Mouse (Mus musculus) limb, embryonic 10.5 days (tissue): Measurements from ENCODE around the gene Parp3. TPM values are rescaled to one million over a fixed set of nuclear protein-coding genes. Genes with fewer than 3 reads are reported as not detected.
A peak's percentile ranks its signal among the peaks of the same experiment; 100 is the strongest.

Experiments used
- DNase-seq: peaks from one replicate; pipeline ENCODE4 v3.0.0-alpha.2; 2017; ENCODE audit warnings: low spot score
- H3K27ac ChIP-seq: fragments of 300-500 bp; sonication (generic); 2 replicates; pipeline ENCODE4 v1.5.1; 2016; ENCODE audit warnings: mild to moderate bottlenecking
- H3K27me3 ChIP-seq: fragments of 300-500 bp; sonication (generic); 2 replicates; pipeline ENCODE4 v1.6.1; 2016; ENCODE audit warnings: low read depth, mild to moderate bottlenecking; ENCODE audit not compliant: poor library complexity, severe bottlenecking
- H3K36me3 ChIP-seq: fragments of 300-500 bp; sonication (generic); 2 replicates; pipeline ENCODE4 v1.6.1; 2016; ENCODE audit warnings: mild to moderate bottlenecking, moderate library complexity
- H3K4me1 ChIP-seq: fragments of 300-500 bp; sonication (generic); 2 replicates; pipeline ENCODE4 v1.6.1; 2016
- H3K4me3 ChIP-seq: fragments of 300-500 bp; sonication (generic); 2 replicates; pipeline ENCODE4 v1.5.1; 2016; ENCODE audit warnings: mild to moderate bottlenecking, moderate library complexity
- H3K9me3 ChIP-seq: fragments of 300-500 bp; sonication (generic); replicated peaks from 2 replicates; pipeline ENCODE4 v1.6.1; 2016; ENCODE audit warnings: mild to moderate bottlenecking
- WGBS: fragments of 180-500 bp; shearing (Covaris S2); methylation state at CpG from one replicate; pipeline ENCODE4 v1.1.7; 2016; 5-methylcytosine and 5-hydroxymethylcytosine counted together
- polyA plus RNA-seq: library from polyadenylated mRNA; unstranded; fragments of >200 nt; fragmentation: Nextera tagmentation; extraction: Ambion mirVana; gene quantifications from 2 replicates; pipeline ENCODE4 v1.2.1, GENCODE M21; 2016

Parp3 gene
- polyA plus RNA-seq, 1 experiment from 2014 or later, result 2.3 TPM

DNA sequence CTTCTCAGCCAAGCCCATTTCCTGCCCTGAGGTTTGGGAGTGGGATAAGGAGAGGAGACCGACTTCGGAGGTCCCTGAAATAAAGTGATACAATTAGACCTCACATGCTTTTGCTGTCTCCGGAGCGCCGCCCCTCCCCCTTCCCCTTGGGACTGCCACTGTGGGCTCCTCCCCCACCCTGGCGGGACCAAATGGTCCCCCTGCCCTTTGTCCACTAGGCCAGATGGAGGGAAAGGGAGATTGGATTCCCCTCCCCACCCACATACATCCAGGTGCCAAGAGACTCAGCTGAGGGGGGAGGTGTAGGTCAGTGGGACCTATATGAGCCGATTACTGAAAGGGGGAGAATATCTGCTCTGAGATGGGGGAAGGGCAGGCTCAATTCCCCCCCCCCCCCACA lies 23.9 kb downstream of the Parp3 start:
- Histone ChIP-seq H3K27me3 (no peaks in the 10 kb centered on the region), H3K9me3 (no peaks in the 10 kb centered on the region), H3K4me3 (peak overlapping the region; percentile 90), H3K36me3 (peaks cover 23% of the 10 kb centered on the region), H3K27ac (peak overlapping the region; percentile 94), H3K4me1 (peaks cover 93% of the 10 kb centered on the region)
- peak; percentile 80 for DNase-seq
- 0% methylated on average over 7 of the region's 7 CpGs for WGBS

DNA sequence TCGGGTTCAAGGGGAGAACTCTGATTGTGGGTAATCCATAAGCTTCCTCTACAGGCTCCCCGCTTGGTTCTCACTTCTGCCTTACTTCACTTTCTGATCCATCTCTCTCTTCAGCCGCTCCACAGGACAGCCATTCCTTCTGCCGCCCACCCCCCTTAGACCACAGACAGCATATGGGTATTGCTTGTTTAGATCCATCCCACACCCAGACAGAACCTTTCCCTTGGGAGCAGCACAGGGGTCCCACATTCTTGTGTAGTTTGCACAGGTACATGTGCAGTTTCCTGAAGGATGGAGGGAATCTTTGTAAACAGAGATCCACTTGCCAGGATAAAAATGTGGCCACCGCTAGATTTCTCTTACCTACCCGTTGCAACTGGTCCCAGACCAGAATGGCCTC lies 24.4 kb downstream of the Parp3 start:
- 22% methylated on average over 6 of the region's 6 CpGs for whole genome bisulfite sequencing

GRCm38 (mm10) chr9:106451899-106452298 lies 24.9 kb downstream of the Parp3 start:
- H3K4me3 ChIP-seq, result peak overlapping the region; percentile 90
- 41% methylated on average over 2 of the region's 2 CpGs for WGBS
- peaks cover 93% of the 10 kb centered on the region for H3K4me1 ChIP-seq
- H3K36me3 ChIP-seq, result peaks cover 14% of the 10 kb centered on the region
- no peak for DNase-seq
- no peaks in the 10 kb centered on the region for H3K27me3 ChIP-seq
- H3K27ac ChIP-seq, result peak overlapping the region; percentile 94
- no peaks in the 10 kb centered on the region for H3K9me3 ChIP-seq

More for the DNA sequence above, 24.4 kb downstream of the Parp3 start:
- DNase-seq, result no peak
- no peaks in the 10 kb centered on the region for H3K9me3 ChIP-seq
- H3K4me3 ChIP-seq, result peak overlapping the region; percentile 90
- H3K4me1 ChIP-seq, result peaks cover 93% of the 10 kb centered on the region
- H3K27ac ChIP-seq, result peak overlapping the region; percentile 94
- peaks cover 19% of the 10 kb centered on the region for H3K36me3 ChIP-seq
- H3K27me3 ChIP-seq, result no peaks in the 10 kb centered on the region

- Histone ChIP-seq H3K4me1 (peaks cover 90% of the 10 kb centered on the region), H3K27me3 (no peaks in the 10 kb centered on the region), H3K9me3 (no peaks in the 10 kb centered on the region), H3K27ac (peak overlapping the region; percentile 94), H3K4me3 (peak overlapping the region; percentile 90), H3K36me3 (peaks cover 8% of the 10 kb centered on the region)
- 69% methylated on average over 11 of the region's 11 CpGs for WGBS
- DNase-seq, result no peak
Measured at GRCm38 (mm10) chr9:106451298-106451697, 25.5 kb downstream of the Parp3 start.

- H3K4me1 ChIP-seq, result peaks cover 87% of the 10 kb centered on the region
- no peaks in the 10 kb centered on the region for H3K27me3 ChIP-seq
- peak overlapping the region; percentile 90 for H3K4me3 ChIP-seq
- H3K36me3 ChIP-seq, result 0 out of 2 replicates have a peak, but pooled peaks cover 3% of the 10 kb centered on the region
- H3K9me3 ChIP-seq, result no peaks in the 10 kb centered on the region
- peak overlapping the region; percentile 65 for H3K27ac ChIP-seq
- WGBS, result 4% methylated on average over 9 of the region's 9 CpGs
- DNase-seq, result peak; percentile 62
Measured at GRCm38 (mm10) chr9:106450661-106451060, 26.1 kb downstream of the Parp3 start.

- DNase-seq, result no peak
- WGBS, result 90% methylated on average over 8 of the region's 8 CpGs
- H3K27me3 ChIP-seq, result no peaks in the 10 kb centered on the region
- 0 out of 2 replicates have a peak, but pooled peaks cover 3% of the 10 kb centered on the region for H3K36me3 ChIP-seq
- peak overlapping the region; percentile 65 for H3K27ac ChIP-seq
- peak overlapping the region; percentile 90; the same call in 1 of the 2 replicates for H3K4me3 ChIP-seq
- H3K4me1 ChIP-seq, result peaks cover 87% of the 10 kb centered on the region
- H3K9me3 ChIP-seq, result no peaks in the 10 kb centered on the region
Measured at GRCm38 (mm10) chr9:106449947-106450346, 26.8 kb downstream of the Parp3 start.

GRCm38 (mm10) chr9:106448498-106449031 lies 28.2 kb downstream of the Parp3 start:
- H3K4me1 ChIP-seq, result peaks cover 80% of the 10 kb centered on the region
- peak; percentile 72 for DNase-seq
- 1% methylated on average over 23 of the region's 23 CpGs for WGBS

GRCm38 (mm10) chr9:106447951-106448350 lies 28.8 kb downstream of the Parp3 start:
- Histone ChIP-seq H3K27me3 (no peaks in the 10 kb centered on the region), H3K4me1 (peaks cover 75% of the 10 kb centered on the region), H3K36me3 (0 out of 2 replicates have a peak, but pooled peaks cover 3% of the 10 kb centered on the region), H3K4me3 (peak overlapping the region; percentile 54), H3K9me3 (no peaks in the 10 kb centered on the region), H3K27ac (peak overlapping the region; percentile 81)
- DNase-seq, result no peak
- 34% methylated on average over 9 of the region's 9 CpGs for WGBS

More at GRCm38 (mm10) chr9:106448498-106449031, 28.2 kb downstream of the Parp3 start:
- Histone ChIP-seq H3K4me3 (peak overlapping the region; percentile 54), H3K27ac (peak overlapping the region; percentile 81), H3K9me3 (no peaks in the 10 kb centered on the region), H3K36me3 (0 out of 2 replicates have a peak, but pooled peaks cover 3% of the 10 kb centered on the region), H3K27me3 (no peaks in the 10 kb centered on the region)

DNA sequence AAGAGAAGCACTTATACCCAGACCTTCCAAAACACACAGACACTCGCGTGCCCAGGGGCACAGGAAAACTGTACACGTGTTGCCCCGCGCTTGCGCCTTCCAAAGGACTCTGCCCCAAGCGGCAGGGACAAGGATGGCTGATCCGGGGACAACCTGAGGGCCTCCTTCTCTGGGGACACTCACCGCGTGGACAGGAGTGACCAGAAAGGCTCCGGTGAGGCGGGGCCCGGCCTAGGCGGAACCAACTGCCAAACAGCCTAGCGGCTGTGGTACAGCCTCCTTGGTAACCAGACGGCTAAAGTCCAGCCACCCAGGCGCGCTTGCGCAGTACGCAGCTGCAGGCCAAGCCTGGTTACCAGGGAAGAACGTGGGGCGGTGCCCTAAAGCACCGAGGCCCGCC lies 29.4 kb downstream of the Parp3 start, which contains the start of the genes Abhd14b and Abhd14a:
Gene Abhd14b, plus strand, starts transcription at position 112 of the 400 bp plus-strand sequence.
Gene Abhd14a, minus strand, starts transcription at position 331 of the 400 bp plus-strand sequence.
- Histone ChIP-seq H3K27ac (peak within 1 kb of the TSS; percentile 81), H3K27me3 (no peaks in the 10 kb centered on the region), H3K9me3 (no peaks in the 10 kb centered on the region), H3K4me3 (peak within 1 kb of the TSS; percentile 54), H3K4me1 (peaks cover 69% of the 10 kb centered on the region), H3K36me3 (0 out of 2 replicates have a peak, but pooled peaks cover 3% of the 10 kb centered on the region)
- under 1% methylated on average over 24 of the region's 24 CpGs for WGBS
- DNase-seq, result peak; percentile 94

- 0 out of 2 replicates have a peak, but pooled peaks cover 4% of the 10 kb centered on the region for H3K36me3 ChIP-seq
- no peak for DNase-seq
- H3K4me3 ChIP-seq, result no peak overlapping the region
- no peak overlapping the region for H3K27ac ChIP-seq
- no peaks in the 10 kb centered on the region for H3K9me3 ChIP-seq
- peaks cover 44% of the 10 kb centered on the region for H3K4me1 ChIP-seq
- WGBS, result 81% methylated on average over 4 of the region's 4 CpGs
- H3K27me3 ChIP-seq, result no peaks in the 10 kb centered on the region
Measured at GRCm38 (mm10) chr9:106444836-106445235, 31.9 kb downstream of the Parp3 start.

DNA sequence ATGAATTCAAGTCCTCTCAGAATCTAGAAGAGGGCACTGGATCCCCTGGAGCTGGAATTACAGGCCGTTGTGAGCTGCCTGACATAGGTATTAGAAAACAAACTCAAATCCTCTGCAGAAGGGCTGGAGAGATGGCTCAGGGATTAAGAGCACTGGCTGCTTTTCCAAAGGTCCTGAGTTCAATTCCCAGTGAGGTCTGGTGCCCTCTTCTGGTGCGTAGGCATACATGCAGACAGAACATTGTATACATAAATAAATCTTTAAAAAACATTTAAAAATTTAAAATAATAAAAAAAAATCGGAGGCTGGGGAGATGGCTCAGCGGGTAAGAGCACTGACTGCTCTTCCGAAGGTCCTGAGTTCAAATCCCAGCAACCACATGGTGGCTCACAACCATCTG lies 34.1 kb downstream of the Parp3 start:
- H3K36me3 ChIP-seq, result 0 out of 2 replicates have a peak, but pooled peaks cover 3% of the 10 kb centered on the region
- no peak overlapping the region for H3K4me3 ChIP-seq
- no peak overlapping the region for H3K27ac ChIP-seq
- WGBS, result 78% methylated on average over 5 of the region's 5 CpGs
- H3K4me1 ChIP-seq, result peaks cover 37% of the 10 kb centered on the region
- H3K27me3 ChIP-seq, result no peaks in the 10 kb centered on the region
- no peaks in the 10 kb centered on the region for H3K9me3 ChIP-seq
- DNase-seq, result no peak

DNA sequence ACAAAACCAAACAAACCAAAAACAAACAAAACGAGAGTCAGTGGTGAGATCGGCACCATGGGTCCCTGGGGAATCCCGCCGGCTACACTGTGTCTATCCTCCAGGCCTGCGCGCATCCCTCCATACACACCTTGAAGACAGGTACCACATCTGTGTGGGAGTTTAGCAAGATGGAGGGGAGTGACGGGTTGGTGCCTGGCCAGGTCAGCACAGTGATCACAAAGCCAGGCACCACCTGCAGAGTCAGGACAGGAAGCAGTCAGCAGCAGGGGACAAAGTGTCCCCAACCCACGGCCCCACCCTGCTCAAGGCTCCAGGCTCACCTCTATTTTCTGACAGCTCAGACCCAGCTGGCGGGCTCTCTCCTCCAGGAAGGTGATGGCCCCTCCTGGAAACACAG lies 40.2 kb downstream of the Parp3 start:
- no peak for DNase-seq
- no peaks in the 10 kb centered on the region for H3K9me3 ChIP-seq
- WGBS, result 91% methylated on average over 9 of the region's 9 CpGs
- H3K27me3 ChIP-seq, result no peaks in the 10 kb centered on the region
- H3K36me3 ChIP-seq, result peaks cover 41% of the 10 kb centered on the region
- H3K4me3 ChIP-seq, result no peak overlapping the region; the same call in 1 of the 2 replicates
- peaks cover 31% of the 10 kb centered on the region for H3K4me1 ChIP-seq
- no peak overlapping the region for H3K27ac ChIP-seq

DNA sequence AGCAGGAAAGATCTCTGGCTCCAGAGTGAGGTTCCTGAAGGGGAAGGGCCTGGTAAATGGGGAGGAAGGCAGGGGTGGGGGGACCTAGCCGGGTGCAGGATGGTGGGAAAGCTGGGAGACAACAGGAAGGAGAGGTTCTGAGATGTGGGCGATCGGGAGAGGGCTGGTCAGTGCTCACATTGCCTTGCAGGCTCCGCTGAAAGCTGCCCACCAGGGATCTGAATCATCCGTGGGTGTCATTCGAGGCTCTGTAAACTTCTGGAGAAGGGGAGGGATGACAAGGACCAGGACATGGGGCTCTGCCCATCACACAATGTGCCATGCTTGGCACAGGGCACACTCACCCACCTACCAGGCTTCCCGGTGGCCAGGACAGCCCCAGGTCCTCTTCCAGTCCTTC lies 43.4 kb downstream of the Parp3 start:
- Histone ChIP-seq H3K36me3 (peaks cover 51% of the 10 kb centered on the region), H3K4me3 (no peak overlapping the region), H3K27ac (no peak overlapping the region), H3K9me3 (no peaks in the 10 kb centered on the region), H3K27me3 (no peaks in the 10 kb centered on the region), H3K4me1 (peaks cover 37% of the 10 kb centered on the region)
- no peak for DNase-seq
- WGBS, result 73% methylated on average over 7 of the region's 7 CpGs
